Comparison of ENCODE assay signal across 7 mouse cellular contexts in genomic region chr3:84313003-84313800, GRCm38 (mm10). TPM values are rescaled to one million over a fixed set of nuclear protein-coding genes. Genes with fewer than 3 reads are reported as not detected.
DNase-seq lines count a peak whose midpoint lies in the region; ATAC-seq and TF ChIP-seq lines count a peak whose summit lies in the region.

No protein-coding gene starts in this region.

- H3K27me3 ChIP-seq in G1E (ENCODE audit: insufficient read depth, low read length): peaks cover 26% of the 10 kb centered on the region
- no peaks in the 10 kb centered on the region for H3K27me3 ChIP-seq in embryonic facial prominence, embryonic 14.5 days (replicated peaks; ENCODE audit: control insufficient read depth, insufficient read depth, low read length)
- no peaks in the 10 kb centered on the region for H3K27me3 ChIP-seq in lung, embryonic 16.5 days (ENCODE audit: control insufficient read depth, insufficient read depth, low read depth, low read length)

- no peak overlapping the region for H3K4me2 ChIP-seq in embryonic facial prominence, embryonic 14.5 days (ENCODE audit: low read depth, low read length)
- peak overlapping the region; percentile 10; the same call in 1 of the 2 replicates for H3K4me2 ChIP-seq in lung, embryonic 16.5 days (ENCODE audit: low read depth, low read length)

- no peak overlapping the region for H3K9ac ChIP-seq in embryonic facial prominence, embryonic 14.5 days (ENCODE audit: low read depth, low read length)
- H3K9ac ChIP-seq in lung, embryonic 16.5 days (ENCODE audit: low read length): no peak overlapping the region

- peaks cover 10% of the 10 kb centered on the region for H3K4me1 ChIP-seq in G1E (ENCODE audit: insufficient read depth, low read depth, low read length)
- no peaks in the 10 kb centered on the region; the same call in 1 of the 2 replicates for H3K4me1 ChIP-seq in embryonic facial prominence, embryonic 14.5 days (ENCODE audit: control insufficient read depth, insufficient read depth, low read length)
- peaks cover 8% of the 10 kb centered on the region for H3K4me1 ChIP-seq in lung, embryonic 16.5 days (replicated peaks; ENCODE audit: control insufficient read depth, insufficient read depth, low read length)

- H3K27ac ChIP-seq in embryonic facial prominence, embryonic 14.5 days (replicated peaks; ENCODE audit: low read depth, low read length): no peak overlapping the region
- H3K27ac ChIP-seq in layer of hippocampus, adult 2 months: no peak overlapping the region
- H3K27ac ChIP-seq in lung, embryonic 16.5 days (ENCODE audit: low read length): no peak overlapping the region

- peak; percentile 51 for DNase-seq in G1E (ENCODE audit: low spot score)
- DNase-seq in adrenal gland, postnatal 36 days: peak; percentile 49 to 65
- peak; percentile 87 for DNase-seq in embryonic facial prominence, embryonic 14.5 days (ENCODE audit: low spot score)
- peak; percentile 72 for DNase-seq in heart, postnatal 4 days
- DNase-seq in layer of hippocampus, adult 2 months (ENCODE audit: low spot score in 2 of 2): peak; percentile 65 to 70
- DNase-seq in retina, embryonic 14.5 days (ENCODE audit: low spot score): peak; percentile 92

- peak; percentile 72 for TF ChIP-seq CTCF in G1E (IDR thresholded peaks at IDR 0.05; ENCODE audit: low read depth, low read length)
- TF ChIP-seq CTCF in layer of hippocampus, adult 2 months (conservative IDR thresholded peaks at IDR 0.05): peak; percentile 89

- no peak; the same call in 1 of the 2 replicates for ATAC-seq in G1E (ENCODE audit: extremely low read depth, insufficient number of reproducible peaks, low FRiP score, poor library complexity, severe bottlenecking)
- peak; percentile 56; the same call in 1 of the 2 replicates for ATAC-seq in embryonic facial prominence, embryonic 14.5 days (ENCODE audit: low read depth)
- peak; percentile 54; the same call in 1 of the 2 replicates for ATAC-seq in lung, embryonic 16.5 days (ENCODE audit: low read depth)

- H3K4me3 ChIP-seq in G1E (ENCODE audit: low read depth, low read length): no peak overlapping the region; the same call in 1 of the 2 replicates
- no peak overlapping the region for H3K4me3 ChIP-seq in embryonic facial prominence, embryonic 14.5 days (ENCODE audit: low read depth, low read length)
- H3K4me3 ChIP-seq in layer of hippocampus, adult 2 months: no peak overlapping the region
- no peak overlapping the region for H3K4me3 ChIP-seq in lung, embryonic 16.5 days (ENCODE audit: low read length)

- no peaks in the 10 kb centered on the region for H3K9me3 ChIP-seq in G1E (replicated peaks)
- no peaks in the 10 kb centered on the region for H3K9me3 ChIP-seq in embryonic facial prominence, embryonic 14.5 days (ENCODE audit: control insufficient read depth, low read length)
- no peaks in the 10 kb centered on the region for H3K9me3 ChIP-seq in lung, embryonic 16.5 days (ENCODE audit: control insufficient read depth, low read length)

- 50% methylated on average over 18 of the region's 18 CpGs for WGBS in embryonic facial prominence, embryonic 14.5 days
- WGBS in lung, embryonic 16.5 days: 47% methylated on average over 18 of the region's 18 CpGs

- no peaks in the 10 kb centered on the region for H3K36me3 ChIP-seq in G1E (replicated peaks)
- no peaks in the 10 kb centered on the region for H3K36me3 ChIP-seq in embryonic facial prominence, embryonic 14.5 days (ENCODE audit: control insufficient read depth, insufficient read depth, low read length)
- H3K36me3 ChIP-seq in lung, embryonic 16.5 days (ENCODE audit: control insufficient read depth, insufficient read depth, low read length): no peaks in the 10 kb centered on the region

RNA-seq across cellular contexts. Expression of gene Trim2, which starts 6.5 kb away (rescaled TPM):
- total RNA-seq in G1E (2014; fragmentation: Nextera tagmentation) (not detected in 2 replicates), G1E (2017) (0.81 and 0.98 TPM in 2 replicates)
- not detected in 2 replicates for polyA plus RNA-seq in G1E (2012)
- 10 to 100 TPM; 36.9 to 88.8 TPM for total RNA-seq in adrenal gland, postnatal 36 days (2021)
- polyA plus RNA-seq in embryonic facial prominence, embryonic 14.5 days (2014; fragmentation: Nextera tagmentation; extraction: Ambion mirVana): 24.9 and 26.7 TPM in 2 replicates
- 10 to 100 TPM in 1 of 2 experiments, 1 to 10 TPM in 1; 8.9 to 10.1 TPM for total RNA-seq in heart, postnatal 4 days (2021)
- total RNA-seq in layer of hippocampus, adult 2 months (2021): 100 to 1,000 TPM; 409 to 447 TPM
- 31.9 and 36.2 TPM in 2 replicates for polyA plus RNA-seq in lung, embryonic 16.5 days (2015; fragmentation: Nextera tagmentation; extraction: Ambion mirVana)

Comparison
In these comparisons a context has a peak if more than half of its experiments do, and no peak if none do; other contexts are left out.
1. RNA of gene Trim2, which starts 6.5 kb away (total RNA-seq): 409 to 447 TPM in layer of hippocampus, adult 2 months, 36.9 to 88.8 TPM in adrenal gland, postnatal 36 days and 8.9 to 10.1 TPM in heart, postnatal 4 days; 0.81 to 0.98 TPM in G1E; every median in the first group is over 4 times any median in the second.
2. Peak in every context shown above with its lines, with median percentiles within 50 percentile points of each other: DNase-seq.